Mouse (Mus musculus): ENCODE data around the gene Mr1.

Mr1 gene

GRCm38 (mm10) chr1:155084839-155085238 lies 61.8 kb downstream of the Mr1 start:
- in situ Hi-C loops (cut with MboI; ENCODE audit: low pct_unique_long_range_greater_than_20kb in 1 of 2, low sequenced_read_pairs in 2 of 2, unreplicated experiment in 1 of 2) = loop anchor here in 1 of 2 experiments (25.0 kb wide), 1 partner anchor 652 kb away; no protein-coding TSS in a partner anchor

- in situ Hi-C loops (cut with MboI; ENCODE audit: low pct_unique_long_range_greater_than_20kb in 1 of 2, low sequenced_read_pairs in 2 of 2, unreplicated experiment in 1 of 2) = loop anchor here in 1 of 2 experiments (25.0 kb wide), 1 partner anchor 654 kb away; no protein-coding TSS in a partner anchor
Measured at GRCm38 (mm10) chr1:155083271-155084265, 63.0 kb downstream of the Mr1 start.

- in situ Hi-C loops (cut with MboI; ENCODE audit: low pct_unique_long_range_greater_than_20kb in 1 of 2, low sequenced_read_pairs in 2 of 2, unreplicated experiment in 1 of 2) = loop anchor here in 1 of 2 experiments (25.0 kb wide), 1 partner anchor 654 kb away; no protein-coding TSS in a partner anchor
Measured at GRCm38 (mm10) chr1:155082965-155083268, 63.7 kb downstream of the Mr1 start.

GRCm38 (mm10) chr1:155082158-155082964 lies 64.3 kb downstream of the Mr1 start:
- in situ Hi-C loops (cut with MboI; ENCODE audit: low pct_unique_long_range_greater_than_20kb in 1 of 2, low sequenced_read_pairs in 2 of 2, unreplicated experiment in 1 of 2) = loop anchor here in 1 of 2 experiments (25.0 kb wide), 1 partner anchor 655 kb away; no protein-coding TSS in a partner anchor

GRCm38 (mm10) chr1:155077675-155078074 lies 68.9 kb downstream of the Mr1 start:
- in situ Hi-C loops (cut with MboI; ENCODE audit: low pct_unique_long_range_greater_than_20kb in 1 of 2, low sequenced_read_pairs in 2 of 2, unreplicated experiment in 1 of 2) = loop anchor here in 1 of 2 experiments (25.0 kb wide), 1 partner anchor 660 kb away; no protein-coding TSS in a partner anchor

Data from mouse embryonic stem cell (cell line).